Mouse (Mus musculus) common myeloid progenitor, adult 5-6 weeks (primary cell): Measurements from ENCODE around the gene Prpf40b. TPM values are rescaled to one million over a fixed set of nuclear protein-coding genes. Genes with fewer than 3 reads are reported as not detected.
A peak's percentile ranks its signal among the peaks of the same experiment; 100 is the strongest.
"Not testable (repeated sequence)": the region's sequence is repeated elsewhere in the genome, so short reads cannot be mapped to it uniquely, and the experiment has no call there.

Experiments
- ATAC-seq: replicated peaks from 2 replicates; pipeline ENCODE4 v1.8.0; 2016; ENCODE audit warnings: low read depth, mild to moderate bottlenecking, moderate TSS enrichment, inconsistent platforms; ENCODE audit not compliant: poor library complexity, severe bottlenecking
- total RNA-seq: library from RNA; stranded (forward); fragments of 200-1000, 187-1606 nt; gene quantifications from 2 replicates; pipeline ENCODE4 v1.2.3, GENCODE M21; 2017

The Prpf40b gene
- 4.3 and 13.7 TPM in 2 replicates for total RNA-seq

DNA sequence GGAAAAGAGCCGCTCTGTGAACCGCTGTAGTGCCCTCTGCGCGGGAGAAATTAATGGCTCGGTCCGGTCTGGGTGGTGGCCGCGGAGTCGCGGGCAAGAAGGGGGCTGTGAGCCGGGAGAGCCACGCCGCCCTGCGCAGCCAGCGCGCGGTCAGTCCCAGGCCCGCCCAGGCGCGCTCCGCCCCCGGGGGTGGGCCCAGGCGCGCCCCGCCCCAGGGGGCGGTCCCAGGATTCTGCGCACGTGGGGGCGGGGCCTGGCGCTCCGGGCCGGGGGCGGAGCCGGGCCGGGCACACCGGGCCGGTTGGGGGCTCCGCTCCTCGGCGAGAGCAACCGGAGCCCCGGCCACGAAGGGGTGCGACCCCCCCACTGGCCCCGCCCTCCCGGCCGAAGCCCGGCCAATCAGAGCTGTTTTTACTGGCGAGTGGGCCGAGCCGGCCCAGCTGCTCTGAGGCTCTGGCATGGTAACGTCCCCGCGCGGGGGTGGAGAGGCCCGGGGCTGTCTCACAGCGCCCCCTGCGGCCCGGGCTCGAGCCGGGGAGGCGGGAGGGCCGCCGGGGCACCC, at the start of gene Prpf40b:
Gene Prpf40b (plus strand): TSS at position 275 of the 562 bp plus-strand sequence.
- ATAC-seq = peak; percentile 85

GRCm38 (mm10) chr15:99246736-99247135, 48.2 kb upstream of the Prpf40b start:
- not testable (repeated sequence) for ATAC-seq

DNA sequence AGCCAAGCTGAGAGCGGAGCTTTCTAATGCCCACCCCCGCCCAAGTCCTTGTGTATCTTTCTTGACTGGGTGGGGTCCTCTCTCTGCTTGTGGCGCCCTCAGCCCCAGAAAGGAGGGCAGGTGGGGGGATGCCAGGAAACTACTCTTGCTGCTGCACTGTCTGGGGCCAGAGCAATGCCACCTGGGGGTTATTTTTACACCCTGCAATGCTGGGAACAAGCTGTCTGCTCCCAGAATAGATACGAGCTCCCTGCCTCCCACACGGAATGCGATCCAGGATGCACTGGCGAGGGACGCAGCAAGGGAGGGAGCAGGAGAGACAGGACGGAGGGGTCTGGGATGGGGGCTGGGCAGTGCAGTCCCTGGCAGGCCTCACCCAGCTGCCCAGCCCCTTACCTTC, 45.9 kb upstream of the Prpf40b start:
- no peak for ATAC-seq

- no peak for ATAC-seq
These were observed 44.9 kb upstream of the Prpf40b start for GRCm38 (mm10) chr15:99249938-99250337.

DNA sequence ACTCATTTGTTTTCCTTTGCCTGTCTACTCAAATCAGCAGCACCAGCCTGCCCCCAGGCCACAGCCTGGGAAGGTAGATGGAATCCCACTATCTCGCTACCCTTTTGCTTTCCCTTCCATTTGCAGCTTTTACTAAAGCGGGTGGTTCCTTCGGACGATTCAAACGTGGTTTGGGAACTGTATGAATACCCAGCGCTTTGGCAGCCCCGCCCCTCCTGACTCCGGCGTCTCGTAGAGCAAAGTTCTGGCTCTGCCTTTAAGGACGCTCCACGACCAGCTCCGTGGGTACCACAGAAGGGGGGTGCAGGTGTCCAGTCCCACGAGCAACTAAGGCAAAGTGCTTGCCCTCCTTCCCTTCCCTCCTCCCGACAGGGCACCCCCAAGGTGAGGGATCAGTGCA, 43.8 kb upstream of the Prpf40b start:
- not testable (repeated sequence) for ATAC-seq

GRCm38 (mm10) chr15:99251626-99252380, 43.1 kb upstream of the Prpf40b start, which contains the start of gene Mcrs1:
TSS of gene Mcrs1 (minus strand) at chr15:99251961.
- peak; percentile 95 for ATAC-seq

DNA sequence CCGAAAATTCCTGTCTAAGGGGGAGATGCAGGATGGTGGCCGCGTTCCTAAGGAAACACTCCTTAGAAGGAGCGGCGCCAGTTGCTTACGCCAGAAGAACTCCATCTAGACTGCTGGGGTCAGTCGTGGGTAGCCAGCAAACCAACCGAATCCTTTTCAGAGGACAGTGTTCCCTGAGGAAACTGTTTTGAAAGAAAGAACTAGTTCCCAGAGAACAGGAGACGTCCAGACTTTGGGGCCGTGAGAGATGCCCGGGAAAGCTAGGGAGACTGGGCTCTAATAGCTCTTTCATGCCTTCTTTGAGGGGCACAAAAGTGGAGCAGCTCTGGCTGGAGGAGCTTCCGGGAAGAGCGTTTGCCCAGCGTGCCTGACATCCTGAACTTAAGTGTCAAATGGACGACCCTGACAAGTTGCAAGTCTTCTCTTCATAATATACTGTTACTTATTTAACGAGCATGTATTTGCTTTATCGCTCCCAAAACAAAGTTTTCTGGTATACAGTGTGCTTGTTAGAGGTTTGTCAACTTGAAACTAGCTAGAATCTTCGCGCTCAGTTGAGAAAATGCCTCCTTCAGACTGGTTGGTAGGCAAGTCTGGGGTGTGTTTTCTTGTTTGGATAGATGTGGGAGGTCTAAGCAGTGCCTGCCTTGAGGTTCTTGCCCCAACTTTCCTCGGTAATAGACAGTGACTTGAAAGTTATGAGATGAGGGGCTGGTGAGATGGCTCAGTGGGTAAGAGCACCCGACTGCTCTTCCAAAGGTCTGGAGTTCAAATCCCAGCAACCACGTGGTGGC, 42.3 kb upstream of the Prpf40b start:
- ATAC-seq = peak; percentile 10

DNA sequence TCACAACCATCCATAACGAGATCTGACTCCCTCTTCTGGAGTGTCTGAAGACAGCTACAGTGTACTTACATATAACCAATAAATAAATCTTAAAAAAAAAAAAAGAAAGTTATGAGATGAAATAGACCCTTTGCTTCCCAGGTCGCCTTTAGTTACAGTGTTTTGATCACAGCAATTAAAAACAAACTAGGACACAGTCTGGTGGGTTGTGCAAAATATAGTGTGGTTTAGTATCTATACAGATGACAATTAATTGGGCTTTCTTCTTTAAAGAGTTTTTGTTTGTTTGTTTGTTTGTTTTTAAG, 41.8 kb upstream of the Prpf40b start:
- not testable (repeated sequence) for ATAC-seq

- ATAC-seq = no peak
These were observed 41.1 kb upstream of the Prpf40b start for GRCm38 (mm10) chr15:99253772-99254171.

DNA sequence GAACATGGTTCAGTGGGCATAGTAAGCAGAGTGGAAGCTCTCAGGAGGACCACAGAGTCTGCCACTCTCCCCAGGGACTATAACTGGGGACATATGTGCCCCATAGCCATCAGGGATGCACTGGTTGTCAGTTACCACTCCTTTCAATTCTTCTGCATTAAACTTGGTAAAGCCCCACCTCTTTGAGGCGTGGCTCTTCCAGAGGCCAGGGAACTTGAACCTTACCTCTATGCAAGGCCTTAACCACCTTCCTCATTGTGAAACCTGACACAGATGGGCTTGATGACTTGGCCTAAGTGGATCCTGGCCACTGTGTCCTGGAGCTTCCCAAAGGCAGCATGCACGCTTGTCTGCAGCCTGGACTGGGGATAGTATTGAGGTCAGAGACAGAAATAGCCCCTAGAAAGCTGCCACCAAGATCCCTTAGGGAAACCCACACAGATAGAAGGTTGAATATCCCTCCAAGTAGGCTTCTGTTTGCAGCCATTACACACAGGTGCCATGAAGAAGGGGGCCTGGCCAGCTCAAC, 40.3 kb upstream of the Prpf40b start:
- no peak for ATAC-seq

DNA sequence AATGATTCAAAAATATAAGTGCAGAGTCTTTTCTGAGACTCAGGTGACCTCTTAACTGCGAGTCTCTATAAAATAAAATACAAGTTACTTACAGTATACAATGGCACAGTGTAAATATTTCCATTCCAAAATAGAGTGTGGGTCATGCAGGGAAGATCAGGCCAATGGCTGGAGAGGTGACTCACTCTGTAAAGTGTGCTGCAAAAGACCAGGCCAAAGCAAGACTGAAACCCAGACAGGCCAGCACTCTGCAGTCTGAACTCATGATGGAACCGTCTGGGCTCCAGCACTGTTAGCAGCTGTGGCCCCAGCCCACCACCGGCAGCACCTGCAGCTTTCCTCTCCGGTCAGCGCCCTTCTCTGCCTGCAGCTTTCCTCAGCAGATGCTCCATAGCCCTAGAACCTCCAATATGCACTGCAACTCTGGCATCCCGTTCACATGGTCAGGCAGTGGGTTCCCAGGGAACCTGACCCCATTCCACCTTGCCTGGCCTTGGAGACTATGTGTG, 39.6 kb upstream of the Prpf40b start:
- ATAC-seq = no peak

GRCm38 (mm10) chr15:99259167-99259729, 35.6 kb upstream of the Prpf40b start:
- ATAC-seq = peak; percentile 45

GRCm38 (mm10) chr15:99259730-99260252, 35.1 kb upstream of the Prpf40b start:
- ATAC-seq = peak; percentile 90

DNA sequence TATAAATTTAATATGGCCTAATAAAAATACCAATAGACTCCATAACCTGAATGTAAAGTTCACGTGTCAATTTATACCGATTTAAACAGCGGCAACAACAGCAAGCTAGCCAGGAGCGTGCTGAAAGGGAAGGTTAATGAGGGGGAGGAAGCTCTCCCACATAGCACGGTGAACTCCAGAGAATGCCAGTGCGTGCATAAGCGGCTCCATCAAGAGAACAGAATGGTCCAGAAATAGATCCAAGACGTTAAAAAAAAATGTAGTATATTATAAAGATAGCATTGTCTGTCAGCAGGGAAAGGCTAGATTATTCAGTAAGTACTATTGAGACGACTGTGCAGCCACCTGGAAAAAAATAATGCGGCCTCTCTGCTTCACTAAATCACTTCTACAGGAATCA, 32.2 kb upstream of the Prpf40b start:
- no peak for ATAC-seq

- no peak for ATAC-seq
These were observed 30.5 kb upstream of the Prpf40b start for GRCm38 (mm10) chr15:99264363-99264762.

DNA sequence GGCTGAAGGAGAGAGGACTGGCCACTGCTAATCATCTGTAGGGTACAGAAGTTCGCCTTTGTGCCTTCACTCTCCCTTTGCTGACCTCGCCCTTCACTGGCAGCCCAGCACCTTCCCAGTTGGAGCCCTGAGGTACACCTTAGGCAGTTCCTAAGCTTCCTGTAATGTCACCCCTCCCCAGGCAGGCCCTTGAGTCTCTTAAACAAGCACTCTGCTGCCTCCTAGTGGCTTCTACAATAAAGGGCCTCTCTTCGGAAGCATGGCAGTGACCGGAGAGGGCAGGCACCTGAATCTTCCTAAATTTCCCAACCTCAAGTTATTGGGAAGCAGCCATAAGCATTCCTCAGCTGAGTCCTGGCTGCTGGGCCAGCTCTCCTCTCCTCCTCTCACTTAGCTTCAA, 29.2 kb upstream of the Prpf40b start:
- peak; percentile 97 for ATAC-seq

GRCm38 (mm10) chr15:99276095-99276494, 18.8 kb upstream of the Prpf40b start:
- no peak for ATAC-seq

DNA sequence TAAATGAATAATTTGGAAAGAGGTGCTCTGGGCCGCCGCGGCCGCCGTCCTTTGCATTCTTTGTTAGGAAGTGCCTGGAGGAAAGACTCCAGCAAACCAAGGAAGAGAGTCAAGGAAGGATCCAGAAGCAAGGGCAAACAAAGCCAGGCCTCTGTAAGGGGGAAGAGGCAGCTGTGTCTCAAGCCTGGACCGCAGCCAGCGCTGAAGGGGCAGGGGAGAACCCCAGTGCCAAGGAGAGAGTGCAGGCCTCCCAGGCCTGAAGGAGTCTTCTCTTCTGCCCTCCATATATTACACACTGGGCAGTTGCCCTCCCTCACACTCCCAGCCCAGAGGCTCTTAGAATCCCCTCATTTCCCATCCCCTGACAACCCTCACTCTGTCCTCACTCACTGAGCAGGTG, 16.6 kb upstream of the Prpf40b start:
- no peak for ATAC-seq

- ATAC-seq = 0 out of 2 replicates have a peak, but pooled peaks have one; percentile 45
These were observed 11.4 kb upstream of the Prpf40b start for GRCm38 (mm10) chr15:99283456-99283855.
